Mouse (Mus musculus) thymus, adult 2 months (tissue): ENCODE measurements around the gene Gabrr2.

Experiments used
- CTCF ChIP-seq: fragments of 200-500 bp; IDR thresholded peaks from 2 replicates; pipeline ENCODE4 v1.5.1; 2012; ENCODE audit warnings: mild to moderate bottlenecking, control low read depth, low read length, moderate library complexity, borderline replicate concordance; ENCODE audit not compliant: control insufficient read depth, poor library complexity, insufficient read depth; ENCODE audit errors: extremely low read depth
- POLR2A ChIP-seq: fragments of 200-500 bp; IDR thresholded peaks from 2 replicates; pipeline ENCODE4 v1.6.1; 2012; ENCODE audit warnings: mild to moderate bottlenecking, low read length, control low read depth, moderate library complexity; ENCODE audit not compliant: control insufficient read depth, poor library complexity, insufficient read depth; ENCODE audit errors: extremely low read depth

DNA sequence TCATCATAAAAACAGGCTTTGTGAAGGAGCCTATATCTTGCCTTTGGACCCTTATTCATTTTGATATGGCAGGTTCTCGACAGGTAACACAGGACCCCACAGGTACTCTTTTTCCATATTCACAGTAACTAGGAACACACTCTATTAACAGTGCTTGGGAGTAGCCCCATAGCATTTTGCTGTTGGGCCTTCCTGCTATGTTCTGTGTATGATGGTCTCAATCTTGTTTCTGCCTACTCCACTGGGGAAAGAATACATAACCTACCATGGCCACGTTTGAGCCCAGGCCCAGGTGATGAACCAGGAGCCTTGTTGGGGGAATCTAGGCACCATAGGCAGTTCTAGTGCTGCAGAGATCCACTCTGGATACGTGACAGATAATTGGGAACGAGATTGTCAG lies 11.6 kb downstream of the Gabrr2 start:
- no peak for TF ChIP-seq POLR2A
- TF ChIP-seq CTCF, result no peak
